Mouse (Mus musculus) hindbrain, embryonic 15.5 days (tissue): Measurements from ENCODE around the gene Prp2. TPM values are rescaled to one million over a fixed set of nuclear protein-coding genes. Genes with fewer than 3 reads are reported as not detected.
"Not testable (repeated sequence)": the region's sequence is repeated elsewhere in the genome, so short reads cannot be mapped to it uniquely, and the experiment has no call there.

ENCODE experiments used
- ATAC-seq: fragments of 200-750 bp; cut with Nextera tagmentation; 2 replicates; pipeline ENCODE4 v1.8.0; 2017; ENCODE audit warnings: low read depth, moderate number of reproducible peaks, moderate TSS enrichment; ENCODE audit not compliant: low FRiP score
- H3K27ac ChIP-seq: fragments of 300-500 bp; sonication (generic); replicated peaks from 2 replicates; pipeline ENCODE4 v1.5.1; 2015; ENCODE audit warnings: mild to moderate bottlenecking, inconsistent platforms
- H3K27me3 ChIP-seq: fragments of 300-500 bp; sonication (generic); 2 replicates; pipeline ENCODE4 v1.6.1; 2015; ENCODE audit warnings: control low read depth, inconsistent platforms
- H3K36me3 ChIP-seq: fragments of 300-500 bp; sonication (generic); 2 replicates; pipeline ENCODE4 v1.6.1; 2015; ENCODE audit warnings: control low read depth, inconsistent platforms
- H3K4me1 ChIP-seq: fragments of 300-500 bp; sonication (generic); replicated peaks from 2 replicates; pipeline ENCODE4 v1.6.1; 2015; ENCODE audit warnings: control low read depth, inconsistent platforms
- H3K4me2 ChIP-seq: fragments of 300-500 bp; sonication (generic); 2 replicates; pipeline ENCODE4 v1.6.1; 2015; ENCODE audit warnings: moderate library complexity, mild to moderate bottlenecking, inconsistent platforms
- H3K4me3 ChIP-seq: fragments of 300-500 bp; sonication (generic); 2 replicates; pipeline ENCODE4 v1.5.1; 2015; ENCODE audit warnings: mild to moderate bottlenecking, inconsistent platforms
- H3K9ac ChIP-seq: fragments of 300-500 bp; sonication (generic); 2 replicates; pipeline ENCODE4 v1.6.1; 2015; ENCODE audit warnings: inconsistent platforms
- H3K9me3 ChIP-seq: fragments of 300-500 bp; sonication (generic); 2 replicates; pipeline ENCODE4 v1.6.1; 2016; ENCODE audit warnings: control low read depth, inconsistent platforms
- WGBS: fragments of 180-500 bp; shearing (Covaris S2); methylation state at CpG from one replicate; pipeline ENCODE4 v1.1.7; 2015; 5-methylcytosine and 5-hydroxymethylcytosine counted together
- polyA plus RNA-seq: library from polyadenylated mRNA; unstranded; fragments of >200 nt; fragmentation: Nextera tagmentation; extraction: Ambion mirVana; gene quantifications from 2 replicates; pipeline ENCODE4 v1.2.1, GENCODE M21; 2015

Gene Prp2
- polyA plus RNA-seq: not detected in 2 replicates

- not testable (repeated sequence) for H3K27me3 ChIP-seq, H3K9me3 ChIP-seq, H3K4me3 ChIP-seq, H3K27ac ChIP-seq, H3K4me2 ChIP-seq, H3K36me3 ChIP-seq, H3K4me1 ChIP-seq, H3K9ac ChIP-seq, ATAC-seq
- 62% methylated on average over 2 of the region's 2 CpGs for WGBS
Measured at GRCm38 (mm10) chr6:132595613-132596012, at the start of gene Prp2. TSS of gene Prp2 (plus strand) at chr6:132595913.

- H3K4me3 ChIP-seq: not testable (repeated sequence)
- 91% methylated on average over 1 of the region's 1 CpGs for WGBS
Measured at GRCm38 (mm10) chr6:132569509-132569908, 26.2 kb upstream of the Prp2 start, which contains the start of gene Prh1. TSS of gene Prh1 (plus strand) at chr6:132569809.

DNA sequence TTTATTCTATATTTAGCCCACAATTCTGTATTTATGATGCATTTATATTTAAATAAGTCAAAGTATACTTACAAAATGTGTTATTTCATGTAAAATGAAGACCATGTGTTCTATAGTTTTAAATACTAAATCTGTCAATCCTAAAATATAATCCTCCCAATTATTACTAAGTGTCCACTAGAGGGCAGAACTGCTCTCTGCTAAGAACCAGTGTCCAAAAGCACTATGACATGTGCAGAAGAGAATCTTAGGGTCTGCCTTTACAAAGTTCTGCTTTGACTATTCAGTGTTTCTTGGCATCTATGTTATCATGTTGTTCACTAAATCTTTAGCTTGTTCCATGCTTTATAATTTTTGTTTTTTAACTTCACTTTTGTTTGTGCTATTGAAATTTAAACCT lies 53.7 kb downstream of the Prp2 start:
- H3K27me3 ChIP-seq: no peaks in the 10 kb centered on the region
- H3K27ac ChIP-seq: no peak overlapping the region
- H3K4me2 ChIP-seq: no peak overlapping the region
- no peaks in the 10 kb centered on the region for H3K36me3 ChIP-seq
- no peak overlapping the region for H3K4me3 ChIP-seq
- no peak overlapping the region for H3K9ac ChIP-seq
- no peaks in the 10 kb centered on the region for H3K9me3 ChIP-seq
- no peak for ATAC-seq
- no peaks in the 10 kb centered on the region for H3K4me1 ChIP-seq

More at GRCm38 (mm10) chr6:132569509-132569908, 26.2 kb upstream of the Prp2 start, which contains the start of gene Prh1:
- not testable (repeated sequence) for ATAC-seq, H3K9ac ChIP-seq, H3K9me3 ChIP-seq, H3K27me3 ChIP-seq, H3K27ac ChIP-seq, H3K4me1 ChIP-seq, H3K4me2 ChIP-seq, H3K36me3 ChIP-seq

Other genes starting within 250 kb of the Prp2 start
- gene Gm8882, start 231.8 kb upstream of the Prp2 start, polyA plus RNA-seq: not detected in 2 replicates
- gene Prh1, start 26.1 kb upstream of the Prp2 start, polyA plus RNA-seq: not detected in 2 replicates
- gene A630073D07Rik, start 55.6 kb downstream of the Prp2 start, polyA plus RNA-seq: not detected in 2 replicates
- not detected in 2 replicates for gene Tas2r120, start 61.0 kb downstream of the Prp2 start, polyA plus RNA-seq
- gene Tas2r121, start 105.1 kb downstream of the Prp2 start, polyA plus RNA-seq: not detected in 2 replicates
- gene Tas2r122, start 116.0 kb downstream of the Prp2 start, polyA plus RNA-seq: not detected in 2 replicates
- not detected in 2 replicates for gene Tas2r115, start 142.1 kb downstream of the Prp2 start, polyA plus RNA-seq
- not detected in 2 replicates for gene Tas2r124, start 158.8 kb downstream of the Prp2 start, polyA plus RNA-seq
- not detected in 2 replicates for gene Tas2r102, start 166.2 kb downstream of the Prp2 start, polyA plus RNA-seq
- gene Tas2r136, start 182.2 kb downstream of the Prp2 start, polyA plus RNA-seq: not detected in 2 replicates
- gene Tas2r117, start 206.9 kb downstream of the Prp2 start, polyA plus RNA-seq: not detected in 2 replicates